Mouse (Mus musculus): ENCODE measurements around the gene Lsm6.

The Lsm6 gene

GRCm38 (mm10) chr8:78806006-78806405 is 14.9 kb downstream of the Lsm6 start:
- no peak for DNase-seq (ENCODE audit: low spot score in 2 of 2)

- DNase-seq (ENCODE audit: low spot score in 2 of 2) = no peak
Measured at GRCm38 (mm10) chr8:78801201-78801600, 19.7 kb downstream of the Lsm6 start.

GRCm38 (mm10) chr8:78798671-78799070 is 22.3 kb downstream of the Lsm6 start:
- DNase-seq (ENCODE audit: low spot score in 2 of 2) = no peak

- no peak for DNase-seq (ENCODE audit: low spot score in 2 of 2)
Measured at GRCm38 (mm10) chr8:78797985-78798384, 23.0 kb downstream of the Lsm6 start.

- no peak for DNase-seq (ENCODE audit: low spot score in 2 of 2)
Measured at GRCm38 (mm10) chr8:78793231-78793630, 27.7 kb downstream of the Lsm6 start.

GRCm38 (mm10) chr8:78776816-78777215 is 44.1 kb downstream of the Lsm6 start:
- DNase-seq (ENCODE audit: low spot score in 2 of 2) = no peak

- no peak for DNase-seq (ENCODE audit: low spot score in 2 of 2)
Measured at GRCm38 (mm10) chr8:78771256-78771655, 49.7 kb downstream of the Lsm6 start.

- no peak for DNase-seq (ENCODE audit: low spot score in 2 of 2)
Measured at GRCm38 (mm10) chr8:78770584-78770983, 50.4 kb downstream of the Lsm6 start.

GRCm38 (mm10) chr8:78765556-78765955 is 55.4 kb downstream of the Lsm6 start:
- DNase-seq (ENCODE audit: low spot score in 2 of 2) = no peak

GRCm38 (mm10) chr8:78764976-78765375 is 56.0 kb downstream of the Lsm6 start:
- no peak for DNase-seq (ENCODE audit: low spot score in 2 of 2)

- DNase-seq (ENCODE audit: low spot score in 2 of 2) = no peak
Measured at GRCm38 (mm10) chr8:78759139-78759538, 61.8 kb downstream of the Lsm6 start.

GRCm38 (mm10) chr8:78754986-78755385 is 66.0 kb downstream of the Lsm6 start:
- no peak for DNase-seq (ENCODE audit: low spot score in 2 of 2)

All from spleen, postnatal 14 days (tissue).